Mouse (Mus musculus) intestine, embryonic 14.5 days (tissue): ENCODE measurements around the gene Gmppb. TPM values are rescaled to one million over a fixed set of nuclear protein-coding genes. Genes with fewer than 3 reads are reported as not detected.

Experiments used
- ATAC-seq: fragments of 200-750 bp; cut with Nextera tagmentation; replicated peaks from 2 replicates; pipeline ENCODE4 v1.8.0; 2017; ENCODE audit warnings: low read depth, moderate number of reproducible peaks, moderate TSS enrichment, moderate library complexity; ENCODE audit not compliant: low FRiP score, low TSS enrichment
- DNase-seq: peaks from one replicate; pipeline ENCODE4 v3.0.0-alpha.2; 2018; ENCODE audit warnings: low spot score
- H3K27ac ChIP-seq: fragments of 300-500 bp; sonication (generic); 2 replicates; pipeline ENCODE4 v1.5.1; 2014; ENCODE audit warnings: low read depth, mild to moderate bottlenecking, control low read depth
- H3K27me3 ChIP-seq: fragments of 300-500 bp; sonication (generic); replicated peaks from 2 replicates; pipeline ENCODE4 v1.6.1; 2014; ENCODE audit warnings: low read length, control low read depth; ENCODE audit not compliant: control insufficient read depth, insufficient read depth
- H3K36me3 ChIP-seq: fragments of 300-500 bp; sonication (generic); 2 replicates; pipeline ENCODE4 v1.6.1; 2014; ENCODE audit warnings: low read length, control low read depth; ENCODE audit not compliant: control insufficient read depth, insufficient read depth
- H3K4me1 ChIP-seq: fragments of 300-500 bp; sonication (generic); replicated peaks from 2 replicates; pipeline ENCODE4 v1.6.1; 2014; ENCODE audit warnings: low read length, control low read depth, mixed read lengths; ENCODE audit not compliant: control insufficient read depth, insufficient read depth
- H3K4me2 ChIP-seq: fragments of 300-500 bp; sonication (generic); 2 replicates; pipeline ENCODE4 v1.6.1; 2014; ENCODE audit warnings: low read length
- H3K4me3 ChIP-seq: fragments of 300-500 bp; sonication (generic); 2 replicates; pipeline ENCODE4 v1.5.1; 2014; ENCODE audit warnings: low read depth, low read length, control low read depth, mixed read lengths
- H3K9ac ChIP-seq: fragments of 300-500 bp; sonication (generic); 2 replicates; pipeline ENCODE4 v1.6.1; 2014; ENCODE audit warnings: mild to moderate bottlenecking, low read length
- H3K9me3 ChIP-seq: fragments of 300-500 bp; sonication (generic); 2 replicates; pipeline ENCODE4 v1.6.1; 2016; ENCODE audit warnings: low read length, control low read depth; ENCODE audit not compliant: control insufficient read depth
- WGBS: fragments of 180-500 bp; shearing (Covaris S2); extraction: QIAGEN DNeasy Blood & Tissue Kit; methylation state at CpG from one replicate; pipeline ENCODE4 v1.1.7; 2014; 5-methylcytosine and 5-hydroxymethylcytosine counted together
- polyA plus RNA-seq: library from polyadenylated mRNA; unstranded; fragments of >200 nt; fragmentation: Nextera tagmentation; extraction: Ambion mirVana; gene quantifications from 2 replicates; pipeline ENCODE4 v1.2.1, GENCODE M21; 2014

Gene Gmppb
- polyA plus RNA-seq, 1 experiment from 2014 or later: 33.5 TPM

- H3K27ac ChIP-seq: no peak within 1 kb of the TSS
- peaks cover 37% of the 10 kb centered on the region for H3K27me3 ChIP-seq
- no peaks in the 10 kb centered on the region for H3K9me3 ChIP-seq
- peak within 1 kb of the TSS; percentile 94 for H3K9ac ChIP-seq
- peaks cover 9% of the 10 kb centered on the region; the same call in 1 of the 2 replicates for H3K4me1 ChIP-seq
- H3K36me3 ChIP-seq: peaks cover 11% of the 10 kb centered on the region
- 82% methylated on average over 5 of the region's 5 CpGs for WGBS
- no peak for ATAC-seq
- no peak for DNase-seq
- H3K4me3 ChIP-seq: peak within 1 kb of the TSS; percentile 95
- H3K4me2 ChIP-seq: peak within 1 kb of the TSS; percentile 95
Observed at GRCm38 (mm10) chr9:108080168-108080567, 31.1 kb downstream of the Gmppb start, which contains the start of gene Mst1. Mst1 (plus strand) TSS chr9:108080436.

- Histone ChIP-seq H3K27ac (no peak overlapping the region), H3K9me3 (no peaks in the 10 kb centered on the region), H3K4me2 (peak overlapping the region; percentile 18), H3K27me3 (peaks cover 37% of the 10 kb centered on the region), H3K4me1 (peaks cover 9% of the 10 kb centered on the region; the same call in 1 of the 2 replicates), H3K9ac (no peak overlapping the region), H3K4me3 (no peak overlapping the region), H3K36me3 (peaks cover 35% of the 10 kb centered on the region)
- ATAC-seq (no peak), DNase-seq (peak; percentile 62)
- WGBS: 5% methylated on average over 19 of the region's 19 CpGs
Observed at GRCm38 (mm10) chr9:108082549-108082948, 33.5 kb downstream of the Gmppb start.

- no peak within 1 kb of the TSS for H3K27ac ChIP-seq
- DNase-seq: peak; percentile 54
- WGBS: 34% methylated on average over 12 of the region's 12 CpGs
- peaks cover 37% of the 10 kb centered on the region for H3K27me3 ChIP-seq
- H3K9me3 ChIP-seq: no peaks in the 10 kb centered on the region
- H3K9ac ChIP-seq: no peak within 1 kb of the TSS
- ATAC-seq: no peak
- H3K4me3 ChIP-seq: no peak within 1 kb of the TSS
- H3K36me3 ChIP-seq: peaks cover 39% of the 10 kb centered on the region
- H3K4me1 ChIP-seq: peaks cover 6% of the 10 kb centered on the region; the same call in 1 of the 2 replicates
- H3K4me2 ChIP-seq: peak within 1 kb of the TSS; percentile 18
Observed at GRCm38 (mm10) chr9:108082988-108083431, 34.0 kb downstream of the Gmppb start, which contains the start of gene Rnf123. Rnf123 (minus strand) TSS chr9:108083346.

GRCm38 (mm10) chr9:108083561-108083960, 34.5 kb downstream of the Gmppb start:
- no peak overlapping the region for H3K27ac ChIP-seq

GRCm38 (mm10) chr9:108085261-108085660, 36.2 kb downstream of the Gmppb start:
- Histone ChIP-seq H3K9me3 (no peaks in the 10 kb centered on the region), H3K36me3 (peaks cover 58% of the 10 kb centered on the region), H3K4me3 (no peak overlapping the region), H3K27ac (no peak overlapping the region), H3K27me3 (peaks cover 37% of the 10 kb centered on the region), H3K4me2 (no peak overlapping the region), H3K9ac (no peak overlapping the region), H3K4me1 (no peaks in the 10 kb centered on the region)
- ATAC-seq (no peak), DNase-seq (no peak)
- 97% methylated on average over 4 of the region's 4 CpGs for WGBS

More at GRCm38 (mm10) chr9:108083561-108083960, 34.5 kb downstream of the Gmppb start:
- peaks cover 45% of the 10 kb centered on the region for H3K36me3 ChIP-seq
- no peak for DNase-seq
- 72% methylated on average over 6 of the region's 6 CpGs for WGBS
- H3K9me3 ChIP-seq: no peaks in the 10 kb centered on the region
- no peak overlapping the region for H3K4me2 ChIP-seq
- 0 out of 2 replicates have a peak, but pooled peaks cover under 1% of the 10 kb centered on the region for H3K4me1 ChIP-seq
- no peak overlapping the region for H3K4me3 ChIP-seq
- ATAC-seq: no peak
- H3K27me3 ChIP-seq: peaks cover 37% of the 10 kb centered on the region
- no peak overlapping the region for H3K9ac ChIP-seq

GRCm38 (mm10) chr9:108090611-108091120, 41.6 kb downstream of the Gmppb start:
- ATAC-seq (no peak), DNase-seq (no peak)
- H3K4me3 ChIP-seq: no peak overlapping the region
- no peak overlapping the region for H3K4me2 ChIP-seq
- H3K27me3 ChIP-seq: no peaks in the 10 kb centered on the region
- no peak overlapping the region for H3K27ac ChIP-seq
- peaks cover 67% of the 10 kb centered on the region for H3K36me3 ChIP-seq
- H3K9me3 ChIP-seq: no peaks in the 10 kb centered on the region
- peaks cover 6% of the 10 kb centered on the region; the same call in 1 of the 2 replicates for H3K4me1 ChIP-seq
- H3K9ac ChIP-seq: no peak overlapping the region
- 91% methylated on average over 7 of the region's 7 CpGs for WGBS

- Histone ChIP-seq H3K4me1 (peaks cover 14% of the 10 kb centered on the region; the same call in 1 of the 2 replicates), H3K9me3 (no peaks in the 10 kb centered on the region), H3K27me3 (no peaks in the 10 kb centered on the region), H3K9ac (peak overlapping the region; percentile 56), H3K4me2 (peak overlapping the region; percentile 99), H3K27ac (no peak overlapping the region), H3K36me3 (peaks cover 38% of the 10 kb centered on the region), H3K4me3 (peak overlapping the region; percentile 63)
- 65% methylated on average over 10 of the region's 10 CpGs for WGBS
- no peak for DNase-seq
- no peak for ATAC-seq
Observed at GRCm38 (mm10) chr9:108093586-108093985, 44.5 kb downstream of the Gmppb start.

GRCm38 (mm10) chr9:108094184-108094941, 45.3 kb downstream of the Gmppb start, which contains the start of gene Apeh:
Apeh (minus strand) TSS chr9:108094606.
- Histone ChIP-seq H3K4me1 (peaks cover 17% of the 10 kb centered on the region; the same call in 1 of the 2 replicates), H3K27me3 (no peaks in the 10 kb centered on the region), H3K4me3 (peak within 1 kb of the TSS; percentile 63), H3K9me3 (no peaks in the 10 kb centered on the region), H3K9ac (peak within 1 kb of the TSS; percentile 56), H3K27ac (peak within 1 kb of the TSS; percentile 47; the same call in 1 of the 2 replicates), H3K36me3 (peaks cover 34% of the 10 kb centered on the region), H3K4me2 (peak within 1 kb of the TSS; percentile 99)
- under 1% methylated on average over 52 of the region's 52 CpGs for WGBS
- DNase-seq: peak; percentile 98
- peak; percentile 95 for ATAC-seq
